Mouse (Mus musculus) hindbrain, embryonic 16.5 days (tissue): ENCODE data around the gene Nol4l. TPM values are rescaled to one million over a fixed set of nuclear protein-coding genes. Genes with fewer than 3 reads are reported as not detected.

ENCODE experiments used
- ATAC-seq: fragments of 200-750 bp; cut with Nextera tagmentation; 2 replicates; pipeline ENCODE4 v1.8.0; 2017; ENCODE audit warnings: moderate TSS enrichment, moderate library complexity
- H3K27ac ChIP-seq: fragments of 300-500 bp; sonication (generic); 2 replicates; pipeline ENCODE4 v1.5.1; 2014; ENCODE audit warnings: low read depth, mild to moderate bottlenecking, control low read depth, low read length, moderate library complexity
- H3K27me3 ChIP-seq: fragments of 300-500 bp; sonication (generic); replicated peaks from 2 replicates; pipeline ENCODE4 v1.6.1; 2014; ENCODE audit warnings: low read length; ENCODE audit not compliant: control insufficient read depth, insufficient read depth
- H3K36me3 ChIP-seq: fragments of 300-500 bp; sonication (generic); 2 replicates; pipeline ENCODE4 v1.6.1; 2014; ENCODE audit warnings: mild to moderate bottlenecking, low read length, moderate library complexity, mixed read lengths; ENCODE audit not compliant: control insufficient read depth, insufficient read depth
- H3K4me1 ChIP-seq: fragments of 300-500 bp; sonication (generic); 2 replicates; pipeline ENCODE4 v1.6.1; 2014; ENCODE audit warnings: low read depth, low read length; ENCODE audit not compliant: control insufficient read depth, insufficient read depth
- H3K4me2 ChIP-seq: fragments of 300-500 bp; sonication (generic); 2 replicates; pipeline ENCODE4 v1.6.1; 2014; ENCODE audit warnings: mild to moderate bottlenecking, low read length, control low read depth, moderate library complexity
- H3K4me3 ChIP-seq: fragments of 300-500 bp; sonication (generic); 2 replicates; pipeline ENCODE4 v1.5.1; 2014; ENCODE audit warnings: mild to moderate bottlenecking, low read length, control low read depth, moderate library complexity
- H3K9ac ChIP-seq: fragments of 300-500 bp; sonication (generic); 2 replicates; pipeline ENCODE4 v1.6.1; 2014; ENCODE audit warnings: low read depth, mild to moderate bottlenecking, control low read depth, low read length, moderate library complexity
- H3K9me3 ChIP-seq: fragments of 300-500 bp; sonication (generic); 2 replicates; pipeline ENCODE4 v1.6.1; 2014; ENCODE audit warnings: mild to moderate bottlenecking, low read length, moderate library complexity; ENCODE audit not compliant: control insufficient read depth
- WGBS: fragments of 180-500 bp; shearing (Covaris S2); extraction: QIAGEN DNeasy Blood & Tissue Kit; methylation state at CpG from one replicate; pipeline ENCODE4 v1.1.7; 2014; 5-methylcytosine and 5-hydroxymethylcytosine counted together
- polyA plus RNA-seq: library from polyadenylated mRNA; unstranded; fragments of >200 nt; fragmentation: Nextera tagmentation; extraction: Ambion mirVana; gene quantifications from 2 replicates; pipeline ENCODE4 v1.2.1, GENCODE M21; 2015

Gene Nol4l
- polyA plus RNA-seq, 1 experiment from 2014 or later, result 33.7 TPM

DNA sequence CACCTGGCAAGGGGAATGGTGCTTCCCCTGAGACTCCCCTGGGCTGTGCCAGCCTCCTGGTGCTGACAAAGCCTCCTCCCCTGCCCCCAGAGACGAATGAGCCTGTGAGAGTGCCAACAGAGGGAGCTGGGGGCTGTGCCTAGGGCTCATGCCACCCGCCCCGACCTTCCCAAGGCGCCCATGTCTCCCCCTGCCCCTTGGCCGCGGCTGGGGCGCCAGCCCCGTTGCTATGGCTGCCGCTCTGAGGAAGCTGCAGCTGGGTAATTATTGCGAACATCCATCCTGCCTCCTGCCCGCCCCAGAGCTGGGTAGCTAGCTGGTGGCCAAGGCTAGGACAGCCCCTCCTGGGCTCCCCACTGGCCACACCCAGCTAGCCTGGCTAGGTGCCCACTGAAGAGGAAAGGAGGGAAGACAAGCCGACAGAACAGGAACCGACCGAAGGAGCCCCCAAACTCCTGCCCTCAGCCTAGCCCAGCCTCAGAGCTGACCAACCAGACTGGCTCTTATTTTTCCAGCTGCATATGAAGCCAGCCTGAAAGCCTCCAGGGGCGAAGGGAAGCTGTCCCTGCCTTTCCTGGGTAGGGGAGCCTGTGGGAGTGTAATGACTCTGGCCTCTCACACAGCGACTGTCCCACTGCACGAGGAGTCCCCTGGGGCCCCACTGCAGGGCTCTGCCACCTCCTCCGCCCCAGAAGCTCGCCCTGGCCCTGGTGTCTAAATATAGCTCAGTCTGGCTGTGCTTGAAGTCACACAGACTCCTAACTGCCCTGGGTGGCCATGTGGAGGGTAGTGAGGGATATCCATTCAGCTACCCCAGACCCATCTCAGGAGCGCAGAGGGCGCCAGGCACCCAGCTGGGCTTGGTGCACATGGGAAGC is 31.1 kb upstream of the Nol4l start:
- Histone ChIP-seq H3K4me3 (peak overlapping the region; percentile 20), H3K27me3 (no peaks in the 10 kb centered on the region), H3K36me3 (no peaks in the 10 kb centered on the region), H3K9me3 (no peaks in the 10 kb centered on the region), H3K27ac (peak overlapping the region; percentile 69), H3K9ac (peak overlapping the region; percentile 58), H3K4me1 (peaks cover 22% of the 10 kb centered on the region), H3K4me2 (peak overlapping the region; percentile 57)
- 4% methylated on average over 19 of the region's 21 CpGs for WGBS
- peak; percentile 87 for ATAC-seq

GRCm38 (mm10) chr2:153559613-153560152 is 29.9 kb upstream of the Nol4l start:
- peaks cover 22% of the 10 kb centered on the region for H3K4me1 ChIP-seq

GRCm38 (mm10) chr2:153558464-153558863 is 28.7 kb upstream of the Nol4l start:
- WGBS, result 73% methylated on average over 6 of the region's 6 CpGs
- Histone ChIP-seq H3K9ac (no peak overlapping the region), H3K4me3 (no peak overlapping the region), H3K4me1 (peaks cover 22% of the 10 kb centered on the region), H3K4me2 (no peak overlapping the region), H3K27me3 (no peaks in the 10 kb centered on the region), H3K9me3 (no peaks in the 10 kb centered on the region), H3K27ac (no peak overlapping the region), H3K36me3 (no peaks in the 10 kb centered on the region)
- ATAC-seq, result no peak

More at GRCm38 (mm10) chr2:153559613-153560152, 29.9 kb upstream of the Nol4l start:
- Histone ChIP-seq H3K27ac (no peak overlapping the region), H3K9me3 (no peaks in the 10 kb centered on the region), H3K9ac (no peak overlapping the region), H3K4me3 (no peak overlapping the region), H3K36me3 (no peaks in the 10 kb centered on the region), H3K27me3 (no peaks in the 10 kb centered on the region), H3K4me2 (no peak overlapping the region)
- no peak for ATAC-seq
- WGBS, result 50% methylated on average over 8 of the region's 8 CpGs

DNA sequence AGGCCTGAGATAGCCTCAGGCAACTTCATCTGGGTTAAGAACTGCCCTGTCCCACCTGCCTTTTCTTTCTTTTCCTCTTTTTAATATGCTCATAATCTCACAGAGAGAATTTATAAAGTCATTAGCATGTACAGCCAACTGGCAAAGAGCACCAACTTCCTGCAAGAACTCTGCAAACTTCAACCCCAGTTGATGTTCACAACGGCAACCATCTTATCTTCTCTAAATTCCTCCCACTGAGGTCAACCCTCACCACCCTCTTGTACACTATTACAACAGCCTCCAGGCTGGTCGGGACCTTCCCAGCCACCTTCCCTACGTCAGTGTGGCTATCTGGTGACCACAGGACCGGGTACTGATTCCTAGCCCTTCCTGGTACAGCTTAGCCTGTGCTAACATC is 27.5 kb upstream of the Nol4l start:
- H3K9ac ChIP-seq, result no peak overlapping the region
- no peaks in the 10 kb centered on the region for H3K9me3 ChIP-seq
- ATAC-seq, result no peak
- WGBS, result 87% methylated on average over 4 of the region's 4 CpGs
- peaks cover 22% of the 10 kb centered on the region for H3K4me1 ChIP-seq
- H3K27me3 ChIP-seq, result no peaks in the 10 kb centered on the region
- H3K27ac ChIP-seq, result no peak overlapping the region
- no peak overlapping the region for H3K4me3 ChIP-seq
- H3K4me2 ChIP-seq, result no peak overlapping the region
- H3K36me3 ChIP-seq, result no peaks in the 10 kb centered on the region

GRCm38 (mm10) chr2:153556208-153556607 is 26.4 kb upstream of the Nol4l start:
- H3K4me3 ChIP-seq, result no peak overlapping the region
- 44% methylated on average over 9 of the region's 9 CpGs for whole genome bisulfite sequencing
- H3K36me3 ChIP-seq, result no peaks in the 10 kb centered on the region
- H3K9me3 ChIP-seq, result no peaks in the 10 kb centered on the region
- H3K27ac ChIP-seq, result no peak overlapping the region
- H3K27me3 ChIP-seq, result no peaks in the 10 kb centered on the region
- H3K4me1 ChIP-seq, result peaks cover 17% of the 10 kb centered on the region
- H3K4me2 ChIP-seq, result no peak overlapping the region
- H3K9ac ChIP-seq, result no peak overlapping the region
- ATAC-seq, result no peak

DNA sequence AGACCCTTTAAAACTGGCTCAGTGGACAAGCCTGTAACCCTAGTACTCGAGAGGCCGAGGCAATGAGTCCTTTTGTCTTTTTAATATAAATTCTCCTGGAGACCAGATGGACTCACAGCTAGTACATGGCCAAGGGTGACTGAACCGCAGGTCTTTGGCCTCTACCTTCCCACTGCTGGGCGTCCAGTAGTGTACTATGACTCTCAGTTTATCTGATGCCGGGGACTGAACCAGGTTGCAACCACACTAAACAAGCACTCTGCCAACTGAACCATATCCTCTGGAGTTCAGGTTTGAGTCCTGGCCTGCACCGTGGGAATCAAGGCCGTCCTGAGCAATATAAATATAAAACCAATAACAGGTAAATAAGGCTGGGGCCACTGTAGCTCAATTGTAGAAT is 24.8 kb upstream of the Nol4l start:
- H3K36me3 ChIP-seq, result no peaks in the 10 kb centered on the region
- no peaks in the 10 kb centered on the region for H3K27me3 ChIP-seq
- peaks cover 1% of the 10 kb centered on the region; the same call in 1 of the 2 replicates for H3K4me1 ChIP-seq
- 81% methylated on average over 7 of the region's 7 CpGs for WGBS
- no peak overlapping the region for H3K4me2 ChIP-seq
- ATAC-seq, result no peak
- H3K27ac ChIP-seq, result no peak overlapping the region
- no peak overlapping the region for H3K4me3 ChIP-seq
- no peaks in the 10 kb centered on the region for H3K9me3 ChIP-seq
- no peak overlapping the region for H3K9ac ChIP-seq

DNA sequence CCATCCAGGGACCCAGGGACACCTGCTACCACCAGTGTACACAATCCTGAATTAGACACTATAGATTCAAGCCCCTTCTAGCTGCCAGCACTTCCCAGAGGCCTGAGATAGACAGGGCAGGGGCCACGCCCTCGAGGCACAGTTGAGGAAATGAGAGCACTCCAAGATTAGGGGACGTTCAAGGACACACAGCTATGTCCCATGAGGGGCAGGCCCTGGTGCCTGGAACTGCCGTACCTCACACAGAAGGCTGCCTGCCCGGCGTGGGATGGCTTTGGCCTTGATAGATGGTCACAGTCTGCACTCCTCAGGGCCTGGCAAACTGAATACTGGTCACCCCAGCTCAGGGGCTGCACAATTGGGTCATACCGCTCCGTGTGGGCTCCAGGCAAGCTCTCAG is 19.7 kb upstream of the Nol4l start:
- no peak for ATAC-seq
- H3K36me3 ChIP-seq, result no peaks in the 10 kb centered on the region
- H3K9ac ChIP-seq, result peak overlapping the region; percentile 17
- H3K9me3 ChIP-seq, result no peaks in the 10 kb centered on the region
- H3K27ac ChIP-seq, result no peak overlapping the region
- no peak overlapping the region for H3K4me3 ChIP-seq
- no peak overlapping the region for H3K4me2 ChIP-seq
- 72% methylated on average over 8 of the region's 8 CpGs for WGBS
- no peaks in the 10 kb centered on the region for H3K27me3 ChIP-seq
- peaks cover 24% of the 10 kb centered on the region for H3K4me1 ChIP-seq

DNA sequence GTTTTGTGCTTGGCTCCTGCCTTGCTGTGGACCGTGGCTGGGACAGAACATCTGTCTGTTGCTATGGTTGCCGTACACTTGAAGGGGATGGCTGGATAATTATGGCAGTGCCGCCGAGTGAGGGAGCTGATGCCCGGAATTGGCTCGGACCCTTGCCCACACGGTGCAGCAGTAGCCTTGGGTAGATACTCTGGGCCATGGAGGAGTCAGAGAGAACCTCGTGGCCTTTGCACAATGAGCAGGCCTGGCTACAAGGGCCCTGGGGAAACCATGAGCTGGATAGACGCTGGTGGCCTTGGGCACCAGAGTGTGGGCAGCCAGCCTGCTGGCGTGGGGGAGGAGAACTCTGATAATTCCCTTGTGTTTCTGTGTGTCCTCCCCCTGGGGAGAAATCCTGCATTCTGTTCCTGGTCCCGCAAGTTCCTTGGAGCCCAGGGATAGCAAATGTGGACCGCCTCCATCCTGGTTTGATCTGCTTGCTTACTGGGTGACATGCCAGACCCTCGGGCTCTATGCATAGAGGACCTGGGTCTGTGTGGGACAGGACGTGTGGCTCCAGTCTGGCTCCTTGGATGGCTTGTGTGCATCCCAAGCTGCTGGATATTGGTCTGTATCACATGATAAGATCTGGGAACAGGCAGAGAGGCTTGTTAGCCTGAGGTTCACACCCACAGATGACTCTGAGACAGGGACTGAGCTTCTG is 18.6 kb upstream of the Nol4l start:
- H3K4me2 ChIP-seq, result peak overlapping the region; percentile 19; the same call in 1 of the 2 replicates
- H3K27ac ChIP-seq, result peak overlapping the region; percentile 58; the same call in 1 of the 2 replicates
- ATAC-seq, result peak; percentile 68
- peaks cover 24% of the 10 kb centered on the region for H3K4me1 ChIP-seq
- no peak overlapping the region; the same call in 1 of the 2 replicates for H3K9ac ChIP-seq
- no peaks in the 10 kb centered on the region for H3K9me3 ChIP-seq
- H3K27me3 ChIP-seq, result no peaks in the 10 kb centered on the region
- H3K4me3 ChIP-seq, result no peak overlapping the region
- H3K36me3 ChIP-seq, result no peaks in the 10 kb centered on the region
- WGBS, result 14% methylated on average over 14 of the region's 14 CpGs

DNA sequence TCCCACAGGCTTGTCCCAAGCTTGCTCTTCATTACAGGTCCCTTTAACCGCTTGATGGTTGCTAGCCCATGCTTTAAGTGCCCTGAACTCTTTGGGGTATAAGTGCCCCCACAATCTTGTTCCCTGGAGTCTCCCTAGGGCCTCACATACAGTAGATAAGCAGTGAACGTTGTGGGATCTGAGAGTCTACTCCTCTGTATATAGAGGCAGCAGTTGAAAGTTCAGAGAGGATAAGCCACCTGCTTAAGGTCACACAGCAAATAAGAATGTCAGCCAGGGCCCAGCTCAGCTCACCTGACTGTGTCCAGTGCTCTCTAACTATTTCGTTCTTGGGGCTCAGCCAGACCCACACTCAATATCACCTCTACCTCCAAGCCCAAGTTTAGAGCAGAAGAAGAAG is 17.9 kb upstream of the Nol4l start:
- H3K27ac ChIP-seq, result no peak overlapping the region
- no peaks in the 10 kb centered on the region for H3K36me3 ChIP-seq
- peaks cover 24% of the 10 kb centered on the region for H3K4me1 ChIP-seq
- no peak overlapping the region for H3K9ac ChIP-seq
- H3K4me3 ChIP-seq, result no peak overlapping the region
- no peak for ATAC-seq
- H3K9me3 ChIP-seq, result no peaks in the 10 kb centered on the region
- WGBS, result 89% methylated on average over 3 of the region's 3 CpGs
- H3K4me2 ChIP-seq, result no peak overlapping the region
- no peaks in the 10 kb centered on the region for H3K27me3 ChIP-seq
